ENCODE assay signal across 8 mouse cellular contexts in the genomic region with DNA sequence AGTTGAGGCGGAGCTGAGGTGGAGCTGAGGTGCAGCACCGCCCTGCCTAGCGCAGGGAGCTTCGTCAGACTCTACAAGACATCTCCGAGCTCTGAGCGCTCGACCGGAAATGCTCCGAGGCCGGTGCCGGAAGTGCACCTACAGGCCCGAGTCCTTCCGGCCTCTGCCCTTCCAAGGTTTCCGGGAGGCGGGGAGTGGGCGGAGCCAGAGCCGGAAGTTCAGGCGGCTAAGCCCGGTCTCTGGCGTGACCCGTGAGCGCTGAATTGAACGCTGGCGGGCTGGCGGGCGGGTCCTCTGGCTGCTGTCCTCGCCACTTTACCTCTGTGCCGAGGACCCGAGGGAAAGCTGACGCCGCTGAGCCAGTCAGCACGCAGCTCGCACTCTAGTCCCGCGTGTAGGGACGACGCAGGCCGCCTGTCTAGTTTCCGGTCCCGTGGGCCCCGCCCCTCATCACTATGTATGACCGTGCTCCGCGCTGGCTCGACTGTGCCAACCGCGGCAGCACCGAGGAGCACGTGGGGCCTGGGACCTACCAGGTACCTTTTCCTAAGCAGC. TPM values are rescaled to one million over a fixed set of nuclear protein-coding genes. Genes with fewer than 3 reads are reported as not detected.
A peak's percentile ranks its signal among the peaks of the same experiment; 100 is the strongest.
DNase-seq lines count a peak whose midpoint lies in the region; ATAC-seq and TF ChIP-seq lines count a peak whose summit lies in the region.

A gene (plus strand): TSS at position 251 of the 555 bp plus-strand sequence.

- no peaks in the 10 kb centered on the region for H3K9me3 ChIP-seq in embryonic facial prominence, embryonic 15.5 days (replicated peaks)

- TF ChIP-seq CTCF in bone marrow macrophage, adult 2 months (IDR thresholded peaks at IDR 0.05; ENCODE audit: low read depth, low read length): no peak

- intact Hi-C loops in left cerebral cortex, postnatal 36 days (cut with DNase I): loop anchor here (10.0 kb wide), 1 partner anchor 721 kb away; a partner anchor contains a TSS

- ATAC-seq in embryonic facial prominence, embryonic 15.5 days (ENCODE audit: insufficient number of reproducible peaks, low FRiP score, low TSS enrichment, low read depth): peak; percentile 97

- no peak for TF ChIP-seq POLR2A in bone marrow macrophage, adult 2 months (IDR thresholded peaks at IDR 0.05; ENCODE audit: borderline replicate concordance, low read depth, low read length)

- H3K27ac ChIP-seq in bone marrow macrophage, adult 2 months (ENCODE audit: insufficient read depth, low read depth, low read length): peak within 1 kb of the TSS; percentile 82
- H3K27ac ChIP-seq in embryonic facial prominence, embryonic 15.5 days (replicated peaks): peak within 1 kb of the TSS; percentile 95

- no peaks in the 10 kb centered on the region for H3K4me1 ChIP-seq in bone marrow macrophage, adult 2 months (ENCODE audit: control insufficient read depth, insufficient read depth, low read length)
- H3K4me1 ChIP-seq in embryonic facial prominence, embryonic 15.5 days: 0 out of 2 replicates have a peak, but pooled peaks cover 4% of the 10 kb centered on the region

- WGBS in embryonic facial prominence, embryonic 15.5 days: under 1% methylated on average over 49 of the region's 49 CpGs

- peak; percentile 89 for DNase-seq in heart, adult 18-20 months
- peak; percentile 89 for DNase-seq in kidney, adult 11 months
- peak; percentile 92 to 96 for DNase-seq in left cerebral cortex, postnatal 36 days (ENCODE audit: low spot score in 2 of 2)
- peak; percentile 93 for DNase-seq in mesoderm, embryonic 11.5 days (ENCODE audit: low read depth, low spot score)
- peak; percentile 95 for DNase-seq in right cerebral cortex, postnatal 25 days
- peak; percentile 89 for DNase-seq in urinary bladder, postnatal 25 days (ENCODE audit: low spot score)

- peak within 1 kb of the TSS; percentile 47 for H3K9ac ChIP-seq in embryonic facial prominence, embryonic 15.5 days

- H3K27me3 ChIP-seq in embryonic facial prominence, embryonic 15.5 days: peaks cover 27% of the 10 kb centered on the region

- H3K4me2 ChIP-seq in embryonic facial prominence, embryonic 15.5 days (replicated peaks): peak within 1 kb of the TSS; percentile 80

- H3K4me3 ChIP-seq in bone marrow macrophage, adult 2 months (ENCODE audit: insufficient read depth, low read length): peak within 1 kb of the TSS; percentile 61
- H3K4me3 ChIP-seq in embryonic facial prominence, embryonic 15.5 days (replicated peaks): peak within 1 kb of the TSS; percentile 72

- H3K36me3 ChIP-seq in embryonic facial prominence, embryonic 15.5 days: no peaks in the 10 kb centered on the region

RNA-seq across cellular contexts. Expression of the gene that starts here (rescaled TPM):
- 0.28 TPM in 1 of 2 replicates, not detected in the other for polyA plus RNA-seq in bone marrow macrophage, adult 2 months (2012; ENCODE audit: insufficient read depth, insufficient read length, missing spikeins)
- 0.15 TPM in 1 of 2 replicates, not detected in the other for polyA plus RNA-seq in embryonic facial prominence, embryonic 15.5 days (2015; fragmentation: Nextera tagmentation; extraction: Ambion mirVana)
- not detected for total RNA-seq in heart, adult 18-20 months (2021)
- total RNA-seq in left cerebral cortex, postnatal 36 days (2021): under 1 TPM in 1 of 2 experiments, not detected in 1; 0.25 TPM

Comparison
In these comparisons a context has a peak if more than half of its experiments do, and no peak if none do; other contexts are left out.
1. Peak in every context shown above with its lines: DNase-seq, ATAC-seq, H3K4me3 ChIP-seq and H3K27ac ChIP-seq.
2. Peak in ATAC-seq, H3K4me3 ChIP-seq, H3K27ac ChIP-seq, H3K9ac ChIP-seq and H3K4me2 ChIP-seq in embryonic facial prominence, embryonic 15.5 days; RNA of the gene not detected or under 1 TPM.
3. Peak in DNase-seq in heart, adult 18-20 months; RNA of the gene not detected or under 1 TPM.
4. Peak in DNase-seq in left cerebral cortex, postnatal 36 days; RNA of the gene not detected or under 1 TPM.